Mouse (Mus musculus) adrenal gland, postnatal 10 days (tissue): Measurements from ENCODE around the gene Nudt16l1. TPM values are rescaled to one million over a fixed set of nuclear protein-coding genes. Genes with fewer than 3 reads are reported as not detected.

ENCODE experiments used
- DNase-seq: peaks from one replicate; pipeline ENCODE4 v3.0.0; 2021; ENCODE audit warnings: mixed read lengths
- total RNA-seq, 2 experiments: library from RNA; stranded (reverse); gene quantifications; 2 replicates each; pipeline ENCODE4 v1.2.3; 2021

Gene Nudt16l1
- total RNA-seq, 2 experiments from 2014 or later: 63.3 to 79.9 TPM

DNA sequence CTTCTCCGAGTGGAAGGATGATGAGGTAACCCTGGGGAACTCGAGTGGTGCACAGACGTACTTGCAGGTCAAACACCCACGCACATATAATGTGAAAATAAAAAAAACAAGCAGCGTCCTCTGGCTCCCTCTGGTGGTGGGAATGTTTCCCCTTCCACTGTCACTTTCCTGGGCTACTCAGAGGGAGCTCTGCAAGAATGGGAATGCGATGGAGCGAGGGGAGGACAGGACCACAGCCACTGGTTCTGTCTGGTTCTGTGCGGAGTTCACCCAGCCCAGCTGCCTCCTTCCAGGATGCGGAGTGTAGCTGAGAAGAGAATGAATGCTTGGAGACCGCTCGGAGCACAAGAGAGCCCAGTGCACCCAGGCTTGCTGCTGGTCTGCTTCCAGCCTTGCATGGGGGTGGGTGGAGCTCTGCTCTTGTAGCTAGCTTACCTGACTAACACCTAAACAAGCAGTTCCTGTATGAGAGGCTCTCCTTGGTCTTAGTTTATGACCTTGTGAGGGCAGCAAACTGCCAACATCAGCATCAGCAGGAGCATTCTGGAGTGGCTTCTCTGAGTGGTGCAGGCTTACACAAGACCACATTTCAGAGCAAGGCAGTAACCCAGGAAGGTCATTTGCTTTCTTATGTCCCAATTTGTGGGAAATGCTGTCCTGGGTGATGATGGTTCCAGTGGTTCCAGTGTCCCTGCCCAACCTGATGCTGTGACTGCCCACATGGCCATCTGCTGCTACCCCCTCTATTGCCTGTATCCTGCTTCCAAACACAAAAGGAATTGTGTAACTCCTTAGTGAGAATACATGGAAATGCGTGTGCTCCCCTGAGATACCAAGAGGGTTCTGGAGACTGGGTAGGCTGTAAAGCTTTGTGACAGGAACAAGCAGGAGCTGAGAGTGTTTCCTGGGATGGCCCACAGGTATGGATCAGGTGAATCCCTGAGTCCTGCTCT, 24.5 kb upstream of the Nudt16l1 start:
- DNase-seq: peak; percentile 92

DNA sequence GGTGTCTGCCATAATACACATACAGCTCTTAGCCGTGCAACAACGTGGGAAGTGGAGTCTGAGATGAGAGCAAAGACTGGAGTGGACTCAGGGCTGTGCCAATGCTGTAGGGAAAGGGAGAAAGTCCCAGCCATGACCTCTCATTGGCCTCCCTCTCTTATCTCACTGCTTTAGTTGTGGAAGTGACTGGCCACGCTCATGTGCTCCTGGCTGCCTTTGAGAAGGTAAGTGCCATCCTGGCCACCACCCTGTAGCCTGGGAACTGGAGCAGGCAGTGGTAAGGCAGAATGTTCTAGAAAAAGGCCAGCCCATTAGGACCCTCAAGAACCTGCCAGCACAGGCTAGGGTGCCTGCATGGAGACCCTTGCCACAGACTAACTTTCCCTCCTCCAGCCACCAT, 22.6 kb upstream of the Nudt16l1 start:
- DNase-seq: no peak

DNA sequence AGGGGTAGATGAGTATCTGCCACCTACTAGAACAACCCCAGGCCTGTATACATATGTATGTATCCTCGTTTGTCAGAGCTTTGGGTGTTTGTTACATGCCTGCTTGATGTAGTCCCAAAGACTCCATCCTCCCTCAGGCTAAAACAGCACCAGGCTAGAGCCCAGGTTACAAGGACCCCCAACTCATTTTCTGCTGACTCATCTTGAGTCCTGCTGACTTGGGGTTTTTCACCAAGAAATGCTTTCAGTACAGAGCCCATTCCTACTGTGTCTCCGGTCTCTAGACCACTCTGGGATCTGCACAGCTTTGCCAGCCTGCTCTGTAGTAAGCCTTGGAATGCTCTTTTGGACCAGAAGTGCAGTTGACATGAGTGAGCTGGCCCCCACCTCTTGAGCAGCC, 22.0 kb upstream of the Nudt16l1 start:
- DNase-seq: no peak

DNA sequence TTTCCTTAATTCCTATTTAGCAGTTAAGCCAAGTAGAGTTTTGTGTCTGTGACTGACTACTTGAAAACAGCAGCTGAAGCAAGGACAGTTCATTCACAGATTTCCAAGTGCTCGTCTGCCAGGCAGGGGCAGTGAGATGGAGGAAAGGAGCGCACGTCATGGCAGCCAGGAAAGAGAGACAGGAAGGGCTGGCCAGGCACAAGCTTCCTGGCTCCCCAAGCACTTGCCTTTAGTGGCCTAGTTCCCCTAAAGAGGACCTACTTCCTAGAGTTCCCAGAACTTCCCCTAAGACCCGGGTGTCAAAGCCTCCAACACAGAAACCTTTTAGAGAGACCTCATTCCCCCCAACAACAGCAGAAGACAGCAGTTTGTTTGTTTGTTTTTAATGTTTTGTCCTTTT, 18.0 kb upstream of the Nudt16l1 start:
- DNase-seq: no peak

DNA sequence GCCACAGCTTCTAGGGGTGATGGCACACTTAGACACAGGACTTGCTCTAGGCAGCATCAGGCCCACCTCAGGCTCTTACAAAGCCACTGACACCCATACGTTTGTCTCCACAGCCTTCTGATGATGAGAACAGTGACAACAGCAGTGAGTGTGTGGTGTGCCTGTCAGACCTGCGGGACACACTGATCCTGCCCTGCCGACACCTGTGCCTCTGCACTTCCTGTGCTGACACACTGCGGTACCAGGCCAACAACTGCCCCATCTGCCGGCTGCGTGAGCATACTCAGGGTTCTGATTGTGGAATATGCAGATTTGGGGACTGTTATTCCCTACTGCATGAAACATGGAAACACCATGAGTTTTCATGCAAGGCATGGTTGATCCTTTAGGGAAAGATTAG, 16.1 kb upstream of the Nudt16l1 start:
- no peak for DNase-seq

DNA sequence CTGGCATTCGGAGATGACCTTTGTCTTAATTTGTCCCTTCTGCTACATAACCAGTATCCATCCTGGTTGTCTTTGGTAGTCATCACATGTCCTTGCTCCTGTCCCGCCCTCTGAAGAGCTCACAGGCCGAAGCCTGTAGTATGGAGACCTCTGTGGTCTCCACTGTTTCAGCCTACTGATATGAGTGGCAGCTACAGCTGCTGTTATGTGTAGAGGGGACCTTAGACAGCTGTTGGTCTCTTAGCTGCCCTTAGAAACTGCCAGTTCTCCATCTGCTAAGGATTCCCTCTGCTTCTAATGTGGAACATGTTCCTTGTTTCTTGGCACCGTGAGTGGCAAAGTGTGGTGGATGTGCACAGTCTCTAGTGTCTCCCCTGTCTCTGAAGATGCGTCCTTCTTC, 14.6 kb upstream of the Nudt16l1 start:
- DNase-seq: no peak

DNA sequence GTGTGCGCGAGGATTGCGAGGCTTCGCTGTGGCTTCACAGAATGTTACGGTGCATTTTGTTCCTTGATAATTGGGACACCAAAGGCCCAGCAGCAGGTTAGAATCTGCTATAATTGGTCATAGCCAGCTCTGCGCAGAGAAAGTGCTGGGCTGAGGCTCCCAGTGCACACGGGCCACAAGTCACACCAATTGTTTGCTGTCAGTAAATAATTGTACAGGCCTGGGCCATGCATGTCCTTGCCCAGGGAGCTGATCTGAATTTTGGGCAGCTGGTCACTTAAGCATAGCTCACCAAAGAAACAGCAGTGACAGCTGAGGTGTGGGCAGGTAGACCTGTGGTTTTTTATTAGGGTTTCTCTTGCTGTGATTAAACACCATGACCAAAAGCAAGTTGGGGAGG, 10.6 kb upstream of the Nudt16l1 start:
- no peak for DNase-seq

DNA sequence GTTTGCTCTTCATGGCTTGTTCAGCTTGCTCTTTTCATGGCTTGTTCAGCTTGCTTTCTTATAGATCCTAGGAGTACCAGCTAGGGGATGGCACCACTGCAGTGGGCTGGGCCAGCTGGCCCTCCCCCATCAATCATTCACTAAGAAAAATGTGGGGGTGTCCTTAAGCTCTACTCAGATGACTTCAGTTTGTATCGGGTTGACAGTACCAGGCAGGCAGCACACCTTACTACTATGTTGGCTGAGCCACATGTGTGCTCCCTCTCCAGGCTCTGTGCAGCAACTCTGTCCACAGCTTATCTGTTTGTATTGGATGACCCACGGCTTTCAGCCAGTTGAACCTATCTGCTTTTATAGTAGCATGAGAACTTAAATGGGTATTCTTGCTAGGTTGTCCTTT, 10.1 kb upstream of the Nudt16l1 start:
- DNase-seq: no peak

DNA sequence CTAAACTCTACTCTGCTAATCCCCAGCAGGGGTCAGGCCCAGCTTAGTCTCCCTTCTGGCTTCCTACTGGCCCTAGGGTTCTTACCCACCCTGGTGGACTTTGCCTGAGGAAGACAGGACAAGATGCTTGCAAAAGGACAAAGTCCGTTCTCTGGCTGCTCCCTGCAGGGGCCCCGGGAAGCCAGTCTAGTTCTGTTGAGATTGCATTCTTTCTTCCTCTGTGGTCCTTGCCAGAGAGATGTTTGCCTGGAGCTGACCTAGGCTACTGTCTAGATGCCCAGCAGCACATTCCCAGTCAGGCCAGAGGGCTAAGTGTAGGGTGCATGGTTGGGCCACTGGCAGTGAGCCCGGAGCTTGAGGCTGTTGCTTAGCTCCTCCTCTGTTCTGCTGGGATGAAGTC, 6.1 kb upstream of the Nudt16l1 start:
- peak; percentile 67 for DNase-seq

DNA sequence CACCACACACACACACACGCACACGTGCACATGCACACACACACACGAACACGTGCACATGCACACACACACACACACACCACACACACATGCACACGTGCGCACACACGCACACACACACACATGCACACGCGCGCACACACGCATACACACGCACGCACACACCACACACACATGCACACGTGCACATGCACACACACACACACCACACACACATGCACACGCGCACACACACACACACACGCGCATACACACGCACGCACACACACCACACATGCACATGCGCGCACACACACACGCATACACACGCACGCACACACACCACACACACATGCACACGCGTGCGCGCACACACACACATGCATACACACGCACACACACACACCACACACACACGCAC, 3.1 kb upstream of the Nudt16l1 start:
- no peak for DNase-seq

DNA sequence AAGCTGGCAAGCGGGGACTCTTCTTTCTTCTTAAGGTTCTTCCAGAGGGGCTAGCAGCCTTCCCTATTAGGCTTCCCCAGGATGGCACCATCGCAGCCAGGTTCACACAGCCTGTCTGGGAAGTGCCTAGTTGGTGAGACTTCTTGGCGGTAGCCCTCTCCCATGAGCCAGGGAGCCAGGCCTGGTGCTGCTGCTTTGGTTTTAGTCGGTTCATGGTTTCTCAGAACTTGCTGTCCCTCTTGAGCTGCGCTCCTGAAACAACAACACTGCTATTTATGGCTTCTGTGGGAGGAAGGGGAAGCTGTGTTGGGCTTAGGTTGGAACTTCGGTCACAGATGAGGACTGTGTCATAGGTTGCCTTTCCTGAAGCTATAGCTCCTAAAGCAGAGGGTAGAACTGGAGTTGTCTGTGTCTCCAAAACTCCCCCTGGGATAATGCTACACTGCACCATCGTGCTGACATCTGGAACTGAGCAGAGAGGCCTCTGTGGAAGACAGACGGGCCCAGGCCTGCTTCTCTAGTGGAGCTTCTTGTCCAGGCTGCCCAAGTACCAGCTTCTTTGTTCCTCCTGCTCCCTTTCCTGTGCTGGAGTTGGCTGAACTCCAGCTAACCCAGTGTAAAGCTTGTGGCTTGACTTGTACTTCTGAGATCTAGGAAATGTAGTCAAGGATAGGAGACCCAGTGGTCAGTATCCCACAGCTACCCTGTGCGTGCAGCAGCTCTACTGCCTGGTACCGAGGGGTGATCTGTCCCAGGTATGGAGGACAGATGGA, 2.4 kb upstream of the Nudt16l1 start:
- DNase-seq: no peak

DNA sequence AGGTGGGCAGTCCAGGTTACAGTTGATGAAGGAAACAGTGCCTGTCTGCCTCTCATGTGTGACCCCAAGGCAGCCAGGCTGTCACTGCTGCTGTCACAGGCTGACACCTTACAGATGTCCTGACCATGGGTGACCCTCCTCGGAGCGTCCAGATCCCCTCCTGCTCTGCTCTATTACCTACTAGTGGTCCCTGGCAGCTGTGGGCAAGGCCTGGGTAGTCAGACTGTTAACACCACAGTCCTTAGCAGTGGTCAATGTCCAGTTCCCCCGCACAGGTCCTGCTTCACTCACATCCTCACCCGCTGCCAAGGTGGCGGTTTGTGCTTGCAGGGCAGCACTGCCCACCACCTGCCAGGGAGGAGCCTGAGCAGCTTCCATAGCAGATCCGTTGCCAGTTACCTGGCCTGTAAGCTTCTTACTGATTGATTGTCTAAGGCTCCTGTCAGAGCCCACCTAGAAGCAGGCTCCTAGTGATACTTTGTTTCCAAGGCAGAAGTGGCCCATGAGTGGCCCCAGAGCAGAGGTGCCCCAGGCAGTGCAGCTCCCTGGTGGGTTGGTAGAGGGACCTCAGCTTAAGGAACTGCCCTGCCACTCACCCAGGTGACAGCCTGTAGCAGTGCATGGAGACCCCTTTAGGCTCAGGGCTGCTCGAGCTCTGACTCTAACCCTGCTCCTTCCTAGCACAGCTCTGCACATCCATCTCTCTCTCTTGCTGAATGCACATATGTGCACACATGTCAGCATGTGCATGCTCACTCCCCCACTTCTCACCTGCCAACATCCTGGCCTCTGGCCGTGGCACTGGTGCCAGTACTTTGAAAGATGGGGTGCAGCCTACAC, 990 bp upstream of the Nudt16l1 start:
- DNase-seq: no peak

DNA sequence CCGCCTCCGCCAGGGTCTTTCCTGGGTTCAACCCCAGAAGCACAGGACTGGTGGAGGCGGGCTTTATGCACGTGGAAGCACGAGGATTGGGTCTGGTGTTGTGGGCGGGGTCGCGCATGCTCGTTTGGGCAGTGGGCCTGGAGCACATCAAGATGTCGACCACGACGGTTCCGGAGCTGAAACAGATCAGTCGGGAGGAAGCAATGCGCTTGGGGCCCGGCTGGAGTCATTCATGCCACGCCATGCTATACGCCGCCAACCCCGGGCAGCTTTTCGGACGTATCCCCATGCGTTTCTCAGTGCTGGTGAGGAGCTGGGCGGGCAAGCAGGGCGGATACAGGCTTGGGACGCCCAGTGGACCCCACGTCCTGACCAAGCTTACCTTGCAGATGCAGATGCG, 428 bp downstream of the Nudt16l1 start:
- peak; percentile 98 for DNase-seq

DNA sequence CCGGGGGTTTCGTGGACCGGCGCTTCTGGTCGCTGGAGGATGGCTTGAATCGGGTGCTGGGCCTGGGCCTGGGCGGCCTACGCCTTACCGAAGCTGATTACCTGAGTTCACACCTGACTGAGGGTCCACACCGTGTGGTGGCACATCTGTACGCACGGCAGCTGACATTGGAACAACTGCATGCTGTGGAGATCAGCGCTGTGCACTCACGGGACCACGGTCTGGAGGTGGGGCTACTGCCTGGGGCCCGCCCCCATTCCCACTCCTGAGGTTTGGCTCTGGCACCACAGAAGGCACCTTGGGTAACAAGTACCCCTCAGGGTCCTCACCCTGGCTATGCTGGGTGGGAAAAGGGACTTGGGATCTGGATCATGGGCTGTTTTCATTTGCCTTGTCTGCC, 851 bp downstream of the Nudt16l1 start:
- peak; percentile 69 for DNase-seq

DNA sequence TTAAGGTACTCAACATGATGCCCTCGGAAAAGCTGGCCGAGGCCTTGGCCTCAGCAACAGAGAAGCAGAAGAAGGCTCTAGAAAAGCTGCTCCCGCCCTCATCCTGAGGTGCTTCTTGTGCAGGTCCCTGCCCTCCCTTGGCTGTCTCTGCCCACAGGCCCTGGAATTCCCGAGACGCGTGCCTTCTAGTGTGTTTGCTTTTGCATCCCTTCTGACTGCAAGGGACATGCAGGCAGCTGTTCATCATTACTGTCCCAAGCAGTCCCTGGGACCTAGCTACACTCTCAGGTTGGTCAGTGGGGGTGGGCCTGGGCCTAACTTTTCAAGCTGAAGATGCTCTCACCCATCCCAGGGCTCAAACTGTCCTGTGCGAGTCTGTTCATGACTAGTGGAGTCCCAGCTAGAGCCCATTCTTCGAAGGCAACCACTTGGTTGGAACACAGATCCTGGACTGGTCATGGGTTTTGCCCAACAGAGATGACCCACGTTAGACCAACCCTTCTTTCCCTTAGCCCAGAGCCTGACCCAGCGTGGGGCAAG, 1.8 kb downstream of the Nudt16l1 start:
- no peak for DNase-seq

DNA sequence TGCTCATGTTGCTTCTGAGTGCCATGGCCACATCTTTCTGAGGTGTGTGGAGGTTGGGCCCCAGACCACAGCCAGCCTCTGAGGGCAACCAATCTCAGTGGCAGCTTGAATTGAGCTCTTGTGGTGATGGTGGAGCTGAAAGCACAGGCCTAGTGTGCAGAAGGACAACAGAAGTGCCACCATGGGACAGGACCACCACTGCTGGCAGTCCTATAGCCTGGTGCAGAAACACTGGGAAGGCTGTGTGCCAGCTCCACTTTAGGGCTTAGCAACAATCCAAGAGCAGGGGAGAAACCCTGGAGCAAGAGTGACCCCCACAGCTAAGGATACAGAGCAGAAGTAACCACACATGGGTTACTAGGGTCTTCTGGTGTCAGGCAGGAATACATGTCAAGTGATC, 2.5 kb downstream of the Nudt16l1 start:
- DNase-seq: no peak

DNA sequence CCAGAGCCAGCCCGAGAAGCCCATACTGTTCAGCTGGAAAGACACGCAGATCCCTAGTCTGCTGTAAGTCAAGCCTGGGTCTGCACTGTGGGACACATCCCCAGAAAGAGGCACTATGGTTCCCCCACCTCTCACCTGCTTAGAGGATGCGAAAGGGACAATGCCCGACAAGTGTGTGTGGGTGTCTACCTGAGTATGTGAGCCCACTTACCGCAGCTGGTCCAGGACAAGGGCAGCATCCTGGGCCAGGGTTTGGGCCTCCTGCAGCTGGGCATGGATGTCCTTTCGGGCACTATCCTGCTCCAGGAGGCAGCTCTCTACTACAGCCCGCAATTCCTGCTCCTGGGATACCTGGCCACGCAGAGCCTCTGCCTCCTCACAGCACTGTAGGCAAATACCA, 4.3 kb downstream of the Nudt16l1 start:
- DNase-seq: no peak

DNA sequence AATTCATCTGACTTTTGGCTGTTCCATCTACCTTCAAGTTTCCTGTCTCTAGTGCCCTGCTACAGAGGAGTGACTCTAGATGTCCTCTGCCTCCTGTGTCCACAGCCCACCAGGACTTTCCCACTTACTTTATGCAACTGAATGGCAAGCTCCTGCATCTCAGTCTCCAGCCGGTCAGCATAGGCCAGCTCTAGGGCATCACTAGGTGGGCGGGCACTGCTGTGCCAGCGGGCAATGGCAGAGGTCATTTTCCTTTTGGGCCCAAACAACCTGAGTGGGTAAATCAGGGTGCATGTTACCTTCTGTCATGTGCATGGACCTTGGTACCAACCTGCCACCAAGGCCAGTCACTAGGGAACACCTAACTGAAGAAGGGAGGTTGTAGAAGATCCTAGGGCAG, 4.9 kb downstream of the Nudt16l1 start:
- DNase-seq: no peak

DNA sequence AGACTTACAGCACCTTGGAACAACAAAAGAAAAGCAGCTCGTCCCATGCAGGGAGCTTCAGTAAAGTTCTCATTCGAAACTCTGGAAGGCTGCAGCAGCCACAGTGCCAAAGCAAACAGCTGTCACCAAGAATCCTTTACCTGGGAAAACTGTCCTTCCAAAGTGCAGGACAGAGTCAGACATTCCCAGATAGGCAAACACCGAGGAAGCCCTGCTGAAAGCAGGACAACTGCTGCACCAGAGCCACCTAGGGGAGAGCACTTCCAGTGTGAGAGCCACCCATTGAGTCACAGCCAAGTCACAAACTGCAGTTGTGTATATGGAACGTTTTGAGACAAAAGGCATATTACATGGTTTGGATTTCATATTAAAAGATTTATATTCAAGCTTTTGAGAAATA, 6.9 kb downstream of the Nudt16l1 start:
- no peak for DNase-seq

DNA sequence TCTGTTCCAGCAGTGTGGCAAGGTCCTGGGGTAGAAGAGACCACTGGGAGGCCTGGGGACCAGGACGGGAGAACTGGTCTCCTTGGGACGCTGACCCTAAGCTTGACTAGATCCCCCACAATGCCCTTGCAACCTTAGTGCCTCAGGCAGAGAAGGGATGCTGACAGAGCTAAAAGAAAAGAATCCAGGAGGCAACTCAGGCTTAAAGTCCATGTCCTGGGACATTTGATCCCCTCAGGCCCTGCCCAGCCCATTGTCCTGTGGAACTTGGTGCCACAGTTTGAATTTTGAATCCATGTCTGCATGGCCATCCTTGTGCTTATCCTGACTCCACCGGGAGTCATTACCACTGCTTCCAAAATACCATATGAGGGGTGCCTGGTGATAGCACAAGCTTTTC, 7.6 kb downstream of the Nudt16l1 start:
- DNase-seq: no peak

DNA sequence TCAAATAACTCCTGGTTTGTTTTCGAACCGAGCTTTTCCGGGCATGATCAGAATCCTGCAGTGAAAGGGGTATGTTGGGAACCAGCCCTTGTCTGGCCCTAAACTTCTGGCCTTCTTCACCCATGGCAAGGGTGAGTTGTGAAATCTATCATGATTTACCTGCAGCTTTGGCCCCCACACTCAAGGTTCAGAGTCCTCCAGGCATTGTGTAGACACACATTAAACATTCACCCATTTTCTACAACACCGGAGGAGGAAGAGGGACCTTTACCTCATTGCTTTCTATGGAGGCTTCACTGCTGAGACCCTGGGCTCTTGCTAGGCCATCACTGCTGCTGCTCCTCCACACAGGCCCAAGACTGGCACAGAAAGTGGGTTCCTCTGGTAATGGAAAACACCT, 8.8 kb downstream of the Nudt16l1 start:
- no peak for DNase-seq

DNA sequence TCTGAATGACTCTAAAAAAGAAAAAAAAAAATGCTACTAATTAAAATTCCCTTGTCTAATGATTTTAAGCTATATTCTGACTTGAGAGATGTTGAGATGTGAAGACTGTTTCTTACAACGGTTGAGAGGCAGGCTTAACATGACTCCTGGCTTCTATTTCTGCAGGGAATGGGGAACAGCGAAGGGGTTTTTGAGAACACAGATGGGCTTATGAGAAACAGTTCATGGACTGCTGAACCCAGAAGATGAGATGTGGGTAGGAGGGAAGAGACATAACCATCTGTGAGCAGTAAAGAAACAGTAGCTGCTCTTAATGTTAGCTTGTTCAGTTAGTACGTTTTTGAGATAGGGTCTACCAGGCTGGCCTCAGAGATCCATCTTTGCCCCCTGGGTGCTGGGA, 18.0 kb downstream of the Nudt16l1 start:
- no peak for DNase-seq
